Mouse (Mus musculus) kidney, adult 2 months (tissue): ENCODE data around the gene Fcgr2b.

Experiments
- CTCF ChIP-seq: fragments of 200-500 bp; conservative IDR thresholded peaks from 2 replicates; pipeline ENCODE4 v1.5.1; 2011; ENCODE audit warnings: low read depth, mild to moderate bottlenecking, control low read depth, low read length, moderate library complexity, mixed read lengths; ENCODE audit not compliant: insufficient read depth, insufficient read length
- POLR2A ChIP-seq: fragments of 200-500 bp; IDR thresholded peaks from one replicate; pipeline ENCODE4 v1.6.1; 2011; ENCODE audit warnings: low read depth, low read length, control low read depth

DNA sequence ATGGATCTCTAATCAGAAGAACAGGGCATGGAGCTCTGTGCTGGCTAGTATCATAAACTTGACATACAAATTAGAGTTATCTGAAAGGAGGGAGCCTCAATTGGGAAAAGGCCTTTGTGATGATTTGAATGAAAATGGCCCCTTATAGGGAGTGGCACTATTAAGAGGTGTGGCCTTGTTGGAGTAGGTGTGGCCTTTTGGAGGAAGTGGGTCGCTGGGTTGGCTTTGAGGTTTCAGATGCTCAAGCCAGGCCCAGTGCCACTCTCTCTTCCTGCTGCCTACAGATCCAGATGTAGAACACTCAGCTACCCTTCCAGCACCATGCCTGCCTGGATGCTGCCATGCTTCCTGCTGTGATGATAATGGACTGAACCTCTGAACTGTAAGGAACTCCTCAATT lies 7.8 kb downstream of the Fcgr2b start:
- TF ChIP-seq CTCF (no peak), POLR2A (no peak)
